Mouse (Mus musculus) liver, adult 2 months (tissue): Measurements from ENCODE around the gene 2310034G01Rik. TPM values are rescaled to one million over a fixed set of nuclear protein-coding genes. Genes with fewer than 3 reads are reported as not detected.

Source experiments
- DNase-seq: peaks from one replicate; pipeline ENCODE4 v3.0.0-alpha.2; 2011; ENCODE audit warnings: low read depth, low spot score; ENCODE audit errors: extremely low read depth
- H3K27ac ChIP-seq: fragments of 200-500 bp; replicated peaks from 2 replicates; pipeline ENCODE4 v1.5.1; 2012; ENCODE audit warnings: low read depth, mild to moderate bottlenecking, control low read depth, inconsistent platforms, low read length; ENCODE audit not compliant: insufficient read depth
- H3K27me3 ChIP-seq: fragments of 200-500 bp; 2 replicates; pipeline ENCODE4 v1.6.1; 2012; ENCODE audit warnings: mild to moderate bottlenecking, moderate library complexity, low read length, inconsistent platforms; ENCODE audit not compliant: control insufficient read depth, insufficient read depth
- H3K36me3 ChIP-seq: fragments of 200-500 bp; 2 replicates; pipeline ENCODE4 v1.6.1; 2012; ENCODE audit warnings: low read length, inconsistent platforms; ENCODE audit not compliant: control insufficient read depth, insufficient read depth
- H3K4me1 ChIP-seq: fragments of 200-500 bp; 2 replicates; pipeline ENCODE4 v1.6.1; 2011; ENCODE audit warnings: low read length; ENCODE audit not compliant: control insufficient read depth, insufficient read depth
- H3K4me3 ChIP-seq: fragments of 200-500 bp; 2 replicates; pipeline ENCODE4 v1.5.1; 2011; ENCODE audit warnings: low read depth, mild to moderate bottlenecking, control low read depth, low read length, moderate library complexity; ENCODE audit not compliant: insufficient read depth
- H3K79me2 ChIP-seq: fragments of 200-500 bp; 2 replicates; pipeline ENCODE4 v1.6.1; 2012; ENCODE audit warnings: inconsistent platforms, mild to moderate bottlenecking, low read length, moderate library complexity; ENCODE audit not compliant: control insufficient read depth, insufficient read depth
- H3K9ac ChIP-seq: fragments of 200-500 bp; 2 replicates; pipeline ENCODE4 v1.6.1; 2012; ENCODE audit warnings: low read depth, mild to moderate bottlenecking, control low read depth, inconsistent platforms, low read length
- CTCF ChIP-seq: fragments of 200-500 bp; IDR thresholded peaks from 2 replicates; pipeline ENCODE4 v1.5.1; 2011; ENCODE audit warnings: low read depth, low read length, control low read depth
- POLR2A ChIP-seq: fragments of 200-500 bp; IDR thresholded peaks from 2 replicates; pipeline ENCODE4 v1.6.1; 2011; ENCODE audit warnings: low read length, control low read depth; ENCODE audit not compliant: insufficient read depth; ENCODE audit errors: extremely low read depth
- WGBS: fragments of 180-500 bp; shearing (Covaris S2); methylation state at CpG from one replicate; pipeline ENCODE4 v1.1.7; 2018; 5-methylcytosine and 5-hydroxymethylcytosine counted together
- polyA plus RNA-seq: library from polyadenylated mRNA; depleted of rRNA; stranded (reverse); fragments of >200 nt; gene quantifications from 2 replicates; pipeline ENCODE4 v1.2.3, GENCODE M21; 2012
- total RNA-seq: library from RNA; depleted of rRNA; stranded (reverse); fragments of >200 nt; gene quantifications from 2 replicates; pipeline ENCODE4 v1.2.3, GENCODE M21; 2014

The 2310034G01Rik gene
- total and polyA plus RNA-seq, 2 experiments: 0.09 to 0.10 TPM

- no peaks in the 10 kb centered on the region for H3K4me1 ChIP-seq
- 34% methylated on average over 15 of the region's 15 CpGs for WGBS
- H3K27ac ChIP-seq: no peak overlapping the region
- no peaks in the 10 kb centered on the region for H3K79me2 ChIP-seq
- peaks cover 41% of the 10 kb centered on the region for H3K27me3 ChIP-seq
- TF ChIP-seq CTCF: no peak
- H3K36me3 ChIP-seq: no peaks in the 10 kb centered on the region
- DNase-seq: no peak
- no peak overlapping the region for H3K4me3 ChIP-seq
- no peak overlapping the region for H3K9ac ChIP-seq
Measured at GRCm38 (mm10) chr19:46316846-46317545, 33.1 kb downstream of the 2310034G01Rik start.

GRCm38 (mm10) chr19:46315752-46316610 is 34.1 kb downstream of the 2310034G01Rik start:
- Histone ChIP-seq H3K4me3 (no peak overlapping the region), H3K27ac (no peak overlapping the region)

GRCm38 (mm10) chr19:46314872-46315742 is 35.0 kb downstream of the 2310034G01Rik start:
- 41% methylated on average over 14 of the region's 14 CpGs for WGBS
- no peak overlapping the region for H3K27ac ChIP-seq
- DNase-seq: no peak
- no peaks in the 10 kb centered on the region for H3K79me2 ChIP-seq
- H3K9ac ChIP-seq: no peak overlapping the region
- peaks cover 40% of the 10 kb centered on the region for H3K27me3 ChIP-seq
- no peak for TF ChIP-seq POLR2A
- TF ChIP-seq CTCF: no peak
- H3K4me1 ChIP-seq: no peaks in the 10 kb centered on the region
- no peak overlapping the region for H3K4me3 ChIP-seq
- no peaks in the 10 kb centered on the region; the same call in 1 of the 2 replicates for H3K36me3 ChIP-seq

More at GRCm38 (mm10) chr19:46315752-46316610, 34.1 kb downstream of the 2310034G01Rik start:
- 59% methylated on average over 12 of the region's 12 CpGs for WGBS
- no peaks in the 10 kb centered on the region for H3K79me2 ChIP-seq
- TF ChIP-seq POLR2A: no peak
- no peak for TF ChIP-seq CTCF
- no peaks in the 10 kb centered on the region for H3K4me1 ChIP-seq
- no peak for DNase-seq
- peaks cover 40% of the 10 kb centered on the region for H3K27me3 ChIP-seq
- no peak overlapping the region for H3K9ac ChIP-seq
- H3K36me3 ChIP-seq: no peaks in the 10 kb centered on the region

GRCm38 (mm10) chr19:46314151-46314601 is 35.9 kb downstream of the 2310034G01Rik start:
- Histone ChIP-seq H3K4me3 (no peak overlapping the region), H3K9ac (no peak overlapping the region), H3K27ac (no peak overlapping the region), H3K4me1 (no peaks in the 10 kb centered on the region), H3K27me3 (peaks cover 32% of the 10 kb centered on the region), H3K79me2 (no peaks in the 10 kb centered on the region), H3K36me3 (no peaks in the 10 kb centered on the region; the same call in 1 of the 2 replicates)
- no peak for DNase-seq
- 30% methylated on average over 18 of the region's 18 CpGs for WGBS
- no peak for TF ChIP-seq POLR2A
- TF ChIP-seq CTCF: no peak

DNA sequence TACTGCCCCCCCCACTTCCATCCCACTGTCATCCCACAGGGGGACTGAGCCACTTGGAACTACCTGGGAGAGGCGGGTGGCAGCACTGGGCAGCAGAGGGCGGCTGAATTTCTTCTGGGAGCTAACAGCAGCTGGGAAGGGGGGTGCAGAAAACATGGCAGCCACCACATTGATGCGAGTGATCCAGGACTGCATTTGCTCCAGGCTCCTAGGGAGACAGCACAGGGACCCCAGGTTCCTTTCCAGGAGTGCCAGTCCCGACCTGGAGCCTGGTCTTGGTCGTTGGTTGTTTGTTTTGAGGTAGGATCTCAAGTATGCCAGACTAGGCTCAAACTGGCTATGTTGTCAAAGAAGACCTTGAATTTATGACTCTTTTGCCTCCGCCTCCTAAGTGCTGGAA is 36.5 kb downstream of the 2310034G01Rik start:
- no peak for TF ChIP-seq POLR2A
- TF ChIP-seq CTCF: no peak
- Histone ChIP-seq H3K79me2 (no peaks in the 10 kb centered on the region), H3K4me1 (no peaks in the 10 kb centered on the region), H3K4me3 (no peak overlapping the region), H3K27ac (no peak overlapping the region), H3K27me3 (peaks cover 28% of the 10 kb centered on the region), H3K9ac (no peak overlapping the region), H3K36me3 (no peaks in the 10 kb centered on the region; the same call in 1 of the 2 replicates)
- DNase-seq: no peak
- WGBS: 85% methylated on average over 6 of the region's 6 CpGs
